Mouse (Mus musculus) CH12.LX (cell line): Measurements from ENCODE around the gene Zc3h18. TPM values are rescaled to one million over a fixed set of nuclear protein-coding genes. Genes with fewer than 3 reads are reported as not detected.

Experiments used
- DNase-seq: peaks from one replicate; pipeline ENCODE4 v3.0.0-alpha.2; 2013; ENCODE audit errors: extremely low read depth
- H3K27ac ChIP-seq: 2 replicates; pipeline ENCODE4 v1.5.1; 2012; ENCODE audit warnings: low read depth, mild to moderate bottlenecking, control low read depth, moderate library complexity; ENCODE audit not compliant: insufficient read depth
- H3K27me3 ChIP-seq: replicated peaks from 2 replicates; pipeline ENCODE3; 2012; ENCODE audit warnings: inconsistent platforms
- H3K36me3 ChIP-seq, 2 experiments: replicated peaks in 1 of 2; 2 replicates each; pipeline versions ENCODE3 to v1.6.1; 2012; ENCODE audit warnings: inconsistent platforms in 1 of 2, low read length in 1 of 2, mild to moderate bottlenecking in 1 of 2, mixed read lengths in 1 of 2, moderate library complexity in 1 of 2; ENCODE audit not compliant: control insufficient read depth in 1 of 2, insufficient read depth in 1 of 2
- H3K4me1 ChIP-seq, 2 experiments: 2 replicates each; pipeline ENCODE4 v1.6.1; 2012; ENCODE audit warnings: inconsistent platforms in 1 of 2, moderate library complexity in 1 of 2; ENCODE audit not compliant: insufficient read depth in 2 of 2, control insufficient read depth in 1 of 2
- H3K4me2 ChIP-seq: 2 replicates; pipeline ENCODE4 v1.6.1; 2012; ENCODE audit warnings: low read depth, mild to moderate bottlenecking, control low read depth; ENCODE audit not compliant: poor library complexity, insufficient read depth, severe bottlenecking
- H3K4me3 ChIP-seq, 3 experiments: fragments of 150-350 bp in 1 of 3; sonication (generic) in 1 of 3; replicated peaks in 1 of 3; 2 replicates each; pipeline versions ENCODE3 to v1.5.1; 2011 to 2012; ENCODE audit warnings: low read depth in 2 of 3, low read length in 2 of 3, mild to moderate bottlenecking in 2 of 3, moderate library complexity in 2 of 3, control low read depth in 1 of 3, improper control_type of control experiment in 1 of 3, inconsistent platforms in 1 of 3, mixed read lengths in 1 of 3; ENCODE audit not compliant: poor library complexity in 1 of 3
- H3K79me2 ChIP-seq: replicated peaks from 2 replicates; pipeline ENCODE4 v1.6.1; 2012; ENCODE audit warnings: mild to moderate bottlenecking, moderate library complexity; ENCODE audit not compliant: control insufficient read depth, poor library complexity, insufficient read depth, severe bottlenecking; ENCODE audit errors: extremely low read depth
- H3K9ac ChIP-seq: 2 replicates; pipeline ENCODE4 v1.6.1; 2012; ENCODE audit warnings: low read depth, mild to moderate bottlenecking, control low read depth, moderate library complexity; ENCODE audit not compliant: insufficient read depth
- H3K9me3 ChIP-seq: replicated peaks from 2 replicates; pipeline ENCODE3; 2012; ENCODE audit warnings: low read length, inconsistent platforms, mixed read lengths
- CHD1 ChIP-seq: IDR thresholded peaks from 2 replicates; pipeline ENCODE4 v1.6.1; 2012; ENCODE audit warnings: low read depth, low read length, improper control_type of control experiment, inconsistent platforms
- CHD2 ChIP-seq: IDR thresholded peaks from 2 replicates; pipeline ENCODE4 v1.6.1; 2011; ENCODE audit warnings: low read length, improper control_type of control experiment
- E2F4 ChIP-seq: IDR thresholded peaks from 2 replicates; pipeline ENCODE4 v1.6.1; 2011; ENCODE audit warnings: low read depth, low read length, improper control_type of control experiment; ENCODE audit not compliant: insufficient replicate concordance
- ELF1 ChIP-seq: IDR thresholded peaks from 2 replicates; pipeline ENCODE4 v1.6.1; 2014; ENCODE audit warnings: low read depth, mild to moderate bottlenecking, inconsistent platforms, low read length, improper control_type of control experiment
- HCFC1 ChIP-seq: IDR thresholded peaks from 2 replicates; pipeline ENCODE4 v1.6.1; 2012; ENCODE audit warnings: low read depth, mild to moderate bottlenecking, inconsistent platforms, low read length, improper control_type of control experiment
- JUN ChIP-seq: IDR thresholded peaks from 2 replicates; pipeline ENCODE4 v1.6.1; 2011; ENCODE audit warnings: low read depth, mild to moderate bottlenecking, low read length, improper control_type of control experiment, moderate library complexity; ENCODE audit not compliant: insufficient read depth
- JUND ChIP-seq: conservative IDR thresholded peaks from 2 replicates; pipeline ENCODE4 v1.6.1; 2011; ENCODE audit warnings: low read depth, low read length, improper control_type of control experiment
- KAT2A ChIP-seq: IDR thresholded peaks from 2 replicates; pipeline ENCODE4 v1.6.1; 2012; ENCODE audit warnings: low read length, improper control_type of control experiment, inconsistent platforms; ENCODE audit not compliant: insufficient replicate concordance
- MAFK ChIP-seq: IDR thresholded peaks from 2 replicates; pipeline ENCODE4 v1.6.1; 2011; ENCODE audit warnings: low read length, improper control_type of control experiment; ENCODE audit not compliant: insufficient replicate concordance
- MAX ChIP-seq: IDR thresholded peaks from 2 replicates; pipeline ENCODE4 v1.6.1; 2011; ENCODE audit warnings: low read length, improper control_type of control experiment
- MXI1 ChIP-seq: IDR thresholded peaks from 2 replicates; pipeline ENCODE4 v1.6.1; 2011; ENCODE audit warnings: mild to moderate bottlenecking, low read depth, low read length, improper control_type of control experiment
- POLR2AphosphoS2 ChIP-seq: IDR thresholded peaks from 2 replicates; pipeline ENCODE4 v1.6.1; 2011; ENCODE audit warnings: low read depth, low read length, improper control_type of control experiment
- RAD21 ChIP-seq: IDR thresholded peaks from 2 replicates; pipeline ENCODE4 v1.6.1; 2011; ENCODE audit warnings: low read depth, mild to moderate bottlenecking, low read length, improper control_type of control experiment, moderate library complexity
- RCOR1 ChIP-seq: conservative IDR thresholded peaks from 2 replicates; pipeline ENCODE4 v1.6.1; 2012; ENCODE audit warnings: low read depth, mild to moderate bottlenecking, inconsistent platforms, low read length, improper control_type of control experiment
- SIN3A ChIP-seq: IDR thresholded peaks from 2 replicates; pipeline ENCODE4 v1.6.1; 2012; ENCODE audit warnings: low read length, improper control_type of control experiment, inconsistent platforms
- TCF12 ChIP-seq: IDR thresholded peaks from 2 replicates; pipeline ENCODE4 v1.6.1; 2014; ENCODE audit warnings: low read depth, mild to moderate bottlenecking, inconsistent platforms, low read length, improper control_type of control experiment
- UBTF ChIP-seq: IDR thresholded peaks from 2 replicates; pipeline ENCODE4 v1.6.1; 2012; ENCODE audit warnings: low read depth, mild to moderate bottlenecking, inconsistent platforms, low read length, improper control_type of control experiment, moderate library complexity
- USF1 ChIP-seq: IDR thresholded peaks from 2 replicates; pipeline ENCODE4 v1.6.1; 2014; ENCODE audit warnings: low read depth, mild to moderate bottlenecking, inconsistent platforms, low read length, improper control_type of control experiment
- ZC3H11A ChIP-seq: IDR thresholded peaks from 2 replicates; pipeline ENCODE4 v1.6.1; 2012; ENCODE audit warnings: low read depth, mild to moderate bottlenecking, inconsistent platforms, low read length, improper control_type of control experiment
- ZKSCAN1 ChIP-seq: IDR thresholded peaks from 2 replicates; pipeline ENCODE4 v1.6.1; 2012; ENCODE audit warnings: low read depth, inconsistent platforms, low read length, improper control_type of control experiment, borderline replicate concordance
- ZMIZ1 ChIP-seq: IDR thresholded peaks from 2 replicates; pipeline ENCODE4 v1.6.1; 2012; ENCODE audit warnings: low read depth, mild to moderate bottlenecking, inconsistent platforms, low read length, improper control_type of control experiment
- ZNF384 ChIP-seq: IDR thresholded peaks from 2 replicates; pipeline ENCODE4 v1.6.1; 2012; ENCODE audit warnings: low read depth, low read length, improper control_type of control experiment, inconsistent platforms
- dilution Hi-C: fragments of 300-500 bp; cut with MboI; formaldehyde crosslinking; loops from 2 replicates; pipeline ENCODE4 v1.14.3; 2020; ENCODE audit warnings: low sequenced_read_pairs; ENCODE audit not compliant: extremely low pct_unique_long_range_greater_than_20kb, extremely low pct_ligation_motif_present
- in situ Hi-C: fragments of 300-500 bp; cut with MboI; formaldehyde crosslinking; loops from 3 replicates; pipeline ENCODE4 v1.14.3; 2019; ENCODE audit warnings: low sequenced_read_pairs, low pct_ligation_motif_present, low pct_unique_long_range_greater_than_20kb, mixed read lengths
- polyA plus RNA-seq: library from polyadenylated mRNA; unstranded; fragments of >175 nt; gene quantifications from 2 replicates; pipeline ENCODE4 v1.2.1, GENCODE M21; 2012; ENCODE audit warnings: low read depth; ENCODE audit not compliant: insufficient read length
- total RNA-seq, 2 experiments: library from RNA; depleted of rRNA; stranded (reverse); fragments of 300-350 nt in 1 of 2; fragments of >200 nt in 1 of 2; gene quantifications; 2 replicates each; pipeline ENCODE4 v1.2.3; 2012 to 2014

The Zc3h18 gene
- total and polyA plus RNA-seq, 3 experiments: 34.6 to 83.0 (median 58.5) TPM

DNA sequence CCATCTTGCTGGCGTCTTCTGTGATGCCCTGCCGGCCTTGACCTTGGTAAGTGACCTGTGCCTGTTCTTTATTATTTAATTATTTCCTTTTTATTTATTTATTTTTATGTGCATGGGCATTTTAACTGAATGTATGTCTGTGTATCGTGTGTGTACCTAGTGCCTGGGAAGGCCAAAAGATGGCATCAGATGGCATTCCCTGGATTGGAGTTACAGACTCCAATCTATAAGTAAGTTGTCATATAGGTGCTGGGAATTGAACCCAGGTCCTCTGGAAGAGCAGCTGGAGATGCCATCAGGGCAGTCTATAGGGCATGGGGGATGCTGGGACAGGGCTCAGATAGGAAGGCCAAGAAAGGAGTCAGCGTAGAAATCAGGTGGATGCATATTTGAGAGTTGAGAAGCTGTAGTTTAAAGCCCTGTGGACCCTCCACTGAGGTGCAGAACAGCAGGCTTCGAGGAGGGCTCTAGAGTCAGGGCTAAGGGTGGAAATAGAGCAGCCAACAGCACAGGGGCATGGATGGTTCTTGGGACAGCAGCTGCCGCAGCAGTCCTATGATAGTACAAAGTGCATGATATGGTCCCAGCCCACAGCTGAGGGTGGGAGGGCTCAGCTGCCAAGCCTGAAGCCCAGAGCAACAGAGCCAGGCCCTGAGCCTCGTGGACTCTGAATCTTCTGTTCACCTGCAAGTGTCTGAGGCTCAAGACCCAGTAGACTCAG, 15.6 kb upstream of the Zc3h18 start, which contains the start of gene Trhr2 (continued):
- TF ChIP-seq TCF12 (no peak), SIN3A (no peak), USF1 (no peak)

DNA sequence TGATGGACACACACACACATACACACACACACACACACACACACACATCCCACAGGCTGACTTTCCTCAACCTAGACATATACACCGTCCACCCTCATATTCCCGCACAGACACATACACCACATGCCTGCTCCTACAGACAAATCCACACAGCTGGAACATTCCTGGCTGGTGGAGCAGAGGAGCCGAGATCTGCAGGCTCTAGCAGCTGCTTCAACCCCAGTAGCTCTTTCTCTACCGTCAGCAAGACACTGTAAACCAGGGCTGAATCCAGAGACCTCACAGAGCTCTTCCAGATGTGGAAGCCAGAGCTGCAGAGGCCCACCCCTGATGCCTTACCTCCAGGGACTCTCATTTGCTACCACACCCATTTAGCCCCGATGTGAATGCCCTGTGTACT, 14.1 kb upstream of the Zc3h18 start:
- no peak overlapping the region for H3K27ac ChIP-seq
- H3K9ac ChIP-seq: no peak overlapping the region
- no peak overlapping the region for H3K4me2 ChIP-seq
- H3K36me3 ChIP-seq: peaks cover 0 to 6% of the 10 kb centered on the region in 2 experiments
- dilution Hi-C loops (no loop called here), in situ Hi-C loops (no loop called here)
- no peak for TF ChIP-seq ZMIZ1
- TF ChIP-seq POLR2AphosphoS2: no peak
- H3K27me3 ChIP-seq: no peaks in the 10 kb centered on the region
- no peak for DNase-seq
- H3K9me3 ChIP-seq: peaks cover 5% of the 10 kb centered on the region
- H3K79me2 ChIP-seq: no peaks in the 10 kb centered on the region
- H3K4me3 ChIP-seq: no peak overlapping the region
- peaks cover 15 to 20% of the 10 kb centered on the region in 2 experiments for H3K4me1 ChIP-seq

DNA sequence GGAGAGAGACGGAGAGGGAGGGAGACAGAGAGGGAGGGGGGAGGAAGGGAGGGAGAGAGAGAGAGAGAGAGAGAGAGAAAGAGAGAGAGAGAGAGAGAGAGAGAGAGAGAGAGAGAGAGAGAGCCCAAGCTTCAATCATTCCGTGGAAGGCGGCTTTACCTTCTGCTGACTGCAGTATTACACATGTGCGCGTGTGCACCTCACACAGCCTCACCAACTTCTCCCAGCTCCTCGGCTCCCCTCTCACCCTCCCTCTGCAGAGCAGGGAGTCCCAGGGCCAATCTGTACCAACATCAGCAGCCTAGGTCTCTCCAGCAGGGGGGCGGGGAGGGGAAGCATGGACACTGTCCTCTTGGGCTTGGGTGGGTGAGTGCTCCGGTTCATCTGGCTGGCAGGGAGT, 13.4 kb upstream of the Zc3h18 start:
- Histone ChIP-seq H3K27me3 (no peaks in the 10 kb centered on the region), H3K79me2 (no peaks in the 10 kb centered on the region)

DNA sequence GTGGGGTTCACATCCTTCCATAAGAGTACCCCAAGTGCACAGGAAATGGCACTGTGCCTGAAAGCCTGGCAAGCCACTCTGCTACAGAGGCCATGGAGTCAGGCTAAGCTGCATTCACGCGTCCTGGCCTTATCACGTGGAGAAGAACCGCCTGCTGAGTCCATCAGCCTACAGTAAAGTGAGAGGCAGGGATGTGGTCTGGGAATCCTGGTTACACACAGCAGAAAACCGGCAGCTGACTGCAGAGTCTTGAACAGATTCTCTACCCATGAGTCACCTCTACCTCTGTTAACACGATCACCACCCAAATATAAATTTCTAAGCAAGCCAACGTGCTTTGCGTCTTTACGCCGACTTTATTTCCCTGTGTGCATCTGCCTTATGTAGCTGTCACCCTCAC, 7.9 kb upstream of the Zc3h18 start:
- TF ChIP-seq RAD21 (no peak), RCOR1 (no peak), CHD2 (no peak), ZC3H11A (no peak), ELF1 (no peak), CHD1 (no peak), E2F4 (no peak), ZKSCAN1 (no peak), POLR2AphosphoS2 (no peak), HCFC1 (no peak), JUN (no peak), TCF12 (no peak), ZNF384 (no peak), KAT2A (no peak), UBTF (no peak), MAFK (no peak), MAX (no peak), MXI1 (no peak)
- dilution Hi-C loops (no loop called here), in situ Hi-C loops (no loop called here)
- peaks cover 10 to 33% of the 10 kb centered on the region in 2 experiments for H3K4me1 ChIP-seq
- H3K4me3 ChIP-seq: no peak overlapping the region
- H3K4me2 ChIP-seq: no peak overlapping the region
- H3K27ac ChIP-seq: no peak overlapping the region
- H3K79me2 ChIP-seq: no peaks in the 10 kb centered on the region
- peaks cover 5% of the 10 kb centered on the region for H3K9me3 ChIP-seq
- no peaks in the 10 kb centered on the region for H3K27me3 ChIP-seq
- DNase-seq: no peak
- peaks cover 0 to 13% of the 10 kb centered on the region in 2 experiments for H3K36me3 ChIP-seq
- H3K9ac ChIP-seq: no peak overlapping the region

More for the DNA sequence above, 13.4 kb upstream of the Zc3h18 start:
- dilution Hi-C loops (no loop called here), in situ Hi-C loops (no loop called here)
- Histone ChIP-seq H3K4me2 (no peak overlapping the region), H3K4me3 (no peak overlapping the region), H3K9ac (no peak overlapping the region), H3K36me3 (peaks cover 0 to 6% of the 10 kb centered on the region in 2 experiments), H3K27ac (no peak overlapping the region), H3K9me3 (peaks cover 5% of the 10 kb centered on the region), H3K4me1 (peaks cover 15 to 20% of the 10 kb centered on the region in 2 experiments)
- TF ChIP-seq JUND: no peak
- DNase-seq: no peak
